Mouse (Mus musculus): ENCODE results near the gene Elp4. TPM values are rescaled to one million over a fixed set of nuclear protein-coding genes. Genes with fewer than 3 reads are reported as not detected.

Gene Elp4
- polyA plus RNA-seq, 1 experiment = 7.1 TPM

DNA sequence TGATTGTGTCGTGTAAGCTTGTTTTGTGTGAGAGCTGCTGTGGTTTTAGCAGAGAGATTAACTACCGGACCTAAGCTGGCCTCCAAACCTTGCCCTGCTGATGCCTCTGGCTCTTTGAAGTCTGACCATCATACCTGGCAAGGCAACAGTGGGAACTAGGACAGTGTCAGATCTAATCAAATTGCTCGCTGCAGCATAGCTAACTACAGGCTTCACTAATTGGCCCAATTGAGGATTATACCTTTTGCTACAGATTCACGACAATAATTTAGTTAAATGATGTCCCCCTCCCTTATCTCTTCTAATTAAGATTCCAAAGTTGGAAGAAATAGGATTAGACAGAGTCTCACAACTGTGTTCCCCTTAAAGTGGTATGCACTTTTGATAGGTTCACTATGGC lies 116.6 kb downstream of the Elp4 start:
- no peak for TF ChIP-seq GATA1 (IDR thresholded peaks at IDR 0.05; ENCODE audit: low read length)

DNA sequence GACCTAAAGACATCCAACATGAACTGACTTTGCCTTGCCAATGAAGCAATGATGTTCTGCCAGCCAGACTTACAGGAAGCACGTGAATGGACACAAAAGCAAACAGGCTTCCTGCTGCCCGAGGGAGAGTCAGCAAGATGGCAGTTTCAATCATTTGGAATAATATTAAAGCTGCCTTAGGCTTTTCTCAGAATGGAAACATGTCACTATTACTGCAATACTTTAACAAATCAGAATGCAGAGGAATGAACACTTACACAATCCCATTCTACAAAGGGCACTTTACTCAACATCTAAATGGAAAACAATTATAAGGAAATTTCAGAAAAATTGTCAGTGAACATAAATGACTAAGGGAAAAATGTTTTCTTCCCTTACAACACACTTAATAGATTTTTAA lies 117.4 kb downstream of the Elp4 start:
- TF ChIP-seq GATA1 (IDR thresholded peaks at IDR 0.05; ENCODE audit: low read length) = no peak

DNA sequence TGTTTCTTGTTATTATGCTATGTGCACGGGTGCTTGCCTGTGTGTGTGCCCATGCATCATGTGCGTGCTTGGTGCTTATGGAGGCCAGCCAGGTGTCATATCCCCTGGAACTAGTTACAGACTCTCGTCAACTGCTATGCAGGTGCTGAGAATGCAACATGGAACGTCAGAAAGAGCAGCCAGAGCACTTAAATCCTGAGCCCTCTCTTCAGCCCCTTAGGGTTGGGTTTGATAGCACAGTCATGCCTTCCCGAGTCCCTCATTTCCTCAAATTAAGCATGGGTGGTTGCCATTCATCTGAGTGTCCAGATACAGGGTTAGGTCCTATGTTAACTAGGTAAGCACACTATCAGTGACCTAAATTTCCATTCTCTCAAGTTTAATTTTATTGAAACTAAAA lies 121.5 kb downstream of the Elp4 start:
- TF ChIP-seq GATA1 (IDR thresholded peaks at IDR 0.05; ENCODE audit: low read length) = no peak

DNA sequence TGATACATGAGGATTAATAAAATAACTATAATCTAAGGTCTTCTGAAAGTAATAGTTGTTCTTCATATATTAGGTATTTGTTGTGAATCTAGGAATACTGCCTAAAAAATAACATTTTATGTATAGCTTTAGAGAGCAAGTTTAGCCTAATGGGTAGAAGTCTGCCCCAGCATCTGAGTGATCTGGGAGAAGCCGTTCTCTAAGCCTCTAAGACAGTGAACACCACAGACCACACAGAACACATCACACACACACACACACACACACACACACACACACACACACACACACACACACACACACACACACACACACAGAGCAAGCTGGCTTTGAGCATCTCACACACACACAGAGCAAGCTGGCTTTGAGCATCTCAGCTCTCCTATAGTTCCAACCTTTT lies 123.6 kb downstream of the Elp4 start:
- no peak for TF ChIP-seq GATA1 (IDR thresholded peaks at IDR 0.05; ENCODE audit: low read length)

DNA sequence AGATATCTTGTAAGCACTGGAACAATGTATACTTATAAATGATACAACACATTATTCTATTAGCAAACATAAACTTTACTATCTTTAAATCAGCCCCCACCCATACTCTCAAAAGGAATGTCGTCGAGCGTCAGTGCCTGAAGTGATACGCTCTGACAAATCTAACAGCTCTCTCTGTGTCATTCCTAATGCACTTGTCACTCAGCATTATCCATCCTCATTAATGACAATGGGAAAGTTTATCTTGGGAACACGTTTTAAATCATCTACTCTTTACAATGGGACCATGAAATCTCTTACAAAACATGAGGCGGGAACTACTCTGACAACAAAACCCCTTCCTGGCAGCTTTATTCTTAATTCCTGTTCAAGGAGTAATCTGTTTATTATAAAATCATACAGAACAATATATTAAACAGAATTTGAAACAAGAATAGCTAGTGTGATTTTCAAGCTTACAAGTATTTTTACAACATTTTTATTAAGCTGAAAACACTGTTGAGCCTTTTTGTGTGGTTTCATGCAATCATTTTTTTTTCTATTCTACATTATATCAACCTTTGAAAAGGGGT lies 125.0 kb downstream of the Elp4 start:
- no peak for TF ChIP-seq GATA1 (IDR thresholded peaks at IDR 0.05; ENCODE audit: low read length)

DNA sequence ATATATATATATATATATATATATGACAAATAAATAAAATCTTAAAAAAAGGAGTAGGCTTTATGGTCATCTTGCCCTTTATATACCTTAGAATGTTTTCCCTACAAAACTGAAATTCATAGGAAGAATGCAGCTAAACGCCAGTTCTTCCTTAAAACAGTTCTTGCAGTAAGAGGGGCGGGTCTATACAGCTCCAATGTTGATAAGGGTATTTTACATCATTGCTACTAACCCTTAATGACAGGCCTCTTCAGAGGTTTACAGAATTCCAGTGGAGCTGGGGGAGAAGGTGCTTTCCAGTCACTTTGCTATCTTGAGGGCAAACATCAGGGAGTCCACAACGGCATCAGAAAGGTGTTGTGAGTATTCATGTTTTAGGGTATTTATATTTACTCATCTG lies 133.1 kb downstream of the Elp4 start:
- TF ChIP-seq GATA1 (IDR thresholded peaks at IDR 0.05; ENCODE audit: low read length) = no peak

DNA sequence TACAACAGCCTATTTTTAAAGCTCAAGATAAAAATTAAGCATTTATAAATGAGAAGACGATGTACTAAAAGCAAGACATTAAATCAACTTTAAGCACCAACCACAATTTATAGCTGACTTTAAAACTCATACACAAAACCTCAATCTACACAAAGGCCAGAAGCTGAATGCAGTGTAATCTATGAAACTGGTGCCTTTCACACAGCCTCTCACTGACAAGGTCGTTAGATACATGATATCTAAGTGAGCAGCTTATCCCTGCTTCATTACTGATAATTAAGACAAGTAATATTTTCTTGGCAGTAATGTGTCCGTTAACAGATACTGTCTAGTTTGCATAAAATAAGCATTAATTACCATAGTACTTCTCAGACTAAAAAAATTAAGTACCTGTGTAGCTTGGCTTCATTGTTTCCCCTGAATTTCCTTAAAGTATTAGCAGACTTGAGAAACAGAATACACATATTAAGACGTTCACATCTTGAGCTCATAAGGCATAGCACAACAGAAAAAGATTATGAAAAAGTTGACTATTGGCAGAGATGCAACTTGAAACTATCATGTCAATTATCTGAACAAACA lies 134.5 kb downstream of the Elp4 start:
- peak; percentile 64 for TF ChIP-seq GATA1 (IDR thresholded peaks at IDR 0.05; ENCODE audit: low read length)

DNA sequence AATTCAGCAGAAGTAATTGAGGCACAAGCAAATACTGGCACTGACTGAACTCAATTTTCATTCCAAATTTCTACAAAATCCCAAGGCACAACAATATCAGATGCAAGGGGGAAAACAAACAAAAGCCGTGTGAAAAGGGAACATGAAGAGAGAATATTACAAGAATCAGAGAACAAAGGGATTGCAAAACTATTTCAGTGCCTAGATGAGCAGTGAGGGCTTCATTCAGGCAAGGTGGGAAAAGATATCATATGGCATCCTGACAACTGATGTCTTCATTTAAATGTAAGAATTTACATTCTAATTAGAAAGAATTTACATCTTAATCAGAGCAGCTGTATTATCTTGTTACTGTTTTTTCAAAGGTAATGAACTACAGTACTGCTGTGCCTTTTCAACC lies 150.9 kb downstream of the Elp4 start:
- no peak for TF ChIP-seq GATA1 (IDR thresholded peaks at IDR 0.05; ENCODE audit: low read length)

DNA sequence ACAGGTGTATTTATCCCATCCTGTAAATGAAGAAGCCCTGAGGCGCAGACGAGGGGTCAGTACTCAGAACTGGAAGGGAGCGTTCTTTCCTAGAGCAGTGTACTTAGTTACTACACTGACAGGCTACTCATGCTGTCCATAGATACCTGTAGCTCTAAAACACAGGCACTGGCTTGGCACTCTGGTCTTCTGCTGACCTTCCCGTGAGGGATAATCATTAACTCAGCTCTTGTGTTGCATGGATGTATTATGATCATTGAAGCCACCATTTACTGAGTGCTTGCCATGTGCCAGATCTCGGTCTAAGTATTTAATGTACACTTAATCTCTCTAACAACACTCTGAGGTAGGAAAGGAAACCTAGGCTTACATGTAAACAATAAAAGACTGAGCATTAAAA lies 155.3 kb downstream of the Elp4 start:
- no peak for TF ChIP-seq GATA1 (IDR thresholded peaks at IDR 0.05; ENCODE audit: low read length)

DNA sequence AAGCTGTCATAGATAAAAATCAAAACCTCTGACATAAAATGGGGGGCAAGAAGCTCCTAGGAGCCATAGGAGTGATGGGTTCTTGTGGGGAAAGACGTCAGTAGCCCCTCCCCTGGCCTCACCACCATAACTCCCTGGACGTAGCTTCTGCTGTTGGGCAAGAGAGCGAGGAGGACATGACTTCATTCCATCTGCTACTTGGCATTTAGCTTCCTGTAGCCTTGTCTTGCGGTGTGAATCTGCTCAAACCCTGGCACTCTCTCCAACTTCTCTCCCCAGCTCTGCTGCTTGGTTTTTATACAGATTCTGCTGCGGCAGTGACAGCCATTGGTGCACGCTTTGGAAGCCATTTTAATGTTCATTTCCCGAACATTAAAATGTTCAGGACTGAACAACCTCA lies 157.5 kb downstream of the Elp4 start:
- no peak for TF ChIP-seq GATA1 (IDR thresholded peaks at IDR 0.05; ENCODE audit: low read length)

DNA sequence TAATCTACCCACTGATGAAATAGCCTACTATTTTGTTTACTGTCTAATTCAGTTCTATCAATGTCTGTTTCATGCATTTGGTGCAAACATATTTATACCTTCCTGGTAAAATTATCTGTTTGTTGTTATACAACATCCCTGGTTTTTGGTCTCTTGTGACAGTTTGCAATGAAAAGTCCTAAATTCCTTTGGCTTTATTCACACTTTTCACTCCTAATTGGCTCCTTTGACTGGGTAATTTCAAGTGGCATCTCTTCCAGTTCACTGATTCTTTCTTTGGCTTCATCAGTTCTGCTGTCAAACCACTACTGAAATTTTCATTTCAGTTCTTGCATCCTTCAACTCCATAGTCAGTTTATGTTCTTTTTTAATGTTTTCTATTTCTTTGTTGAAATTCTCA lies 168.2 kb downstream of the Elp4 start:
- TF ChIP-seq GATA1 (IDR thresholded peaks at IDR 0.05; ENCODE audit: low read length) = no peak

DNA sequence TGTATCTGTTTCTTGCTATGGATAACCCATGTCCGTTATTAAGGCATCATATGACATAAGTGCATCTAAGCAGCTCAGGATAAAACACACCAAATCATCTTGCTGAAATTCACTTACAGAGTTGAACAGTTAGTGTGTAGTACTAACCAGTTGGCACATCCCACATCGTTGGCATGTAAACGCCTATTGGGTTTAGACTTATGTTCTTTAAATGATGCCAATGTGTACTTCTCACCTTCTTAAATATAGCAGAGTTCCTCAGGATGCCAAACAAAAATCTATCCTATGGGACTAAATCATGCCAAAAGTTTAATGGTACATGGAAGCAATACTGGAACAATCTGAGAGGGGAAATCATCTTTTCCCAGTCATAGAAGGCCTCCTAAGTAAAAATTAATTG lies 173.7 kb downstream of the Elp4 start:
- TF ChIP-seq GATA1 (IDR thresholded peaks at IDR 0.05; ENCODE audit: low read length) = no peak

DNA sequence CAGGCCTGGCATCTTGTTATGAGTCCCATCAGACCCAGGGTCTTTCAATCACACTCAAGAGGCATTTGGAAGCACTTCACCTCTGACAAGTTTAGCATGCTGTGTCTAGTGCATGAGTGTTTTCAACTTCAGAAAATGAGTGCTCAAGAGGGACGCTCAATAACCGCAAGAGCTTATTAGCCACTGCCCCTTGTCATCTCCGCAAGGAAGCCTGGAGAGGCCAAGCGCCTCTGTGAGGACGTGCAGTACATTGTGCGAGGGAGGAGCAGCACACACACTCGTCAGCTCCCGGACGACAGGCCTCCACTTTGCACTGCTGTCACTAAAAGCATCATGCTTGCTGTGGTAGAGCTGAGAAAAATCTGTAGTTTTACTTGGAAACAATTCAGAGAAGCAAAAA lies 177.7 kb downstream of the Elp4 start:
- TF ChIP-seq GATA1 (IDR thresholded peaks at IDR 0.05; ENCODE audit: low read length) = no peak

DNA sequence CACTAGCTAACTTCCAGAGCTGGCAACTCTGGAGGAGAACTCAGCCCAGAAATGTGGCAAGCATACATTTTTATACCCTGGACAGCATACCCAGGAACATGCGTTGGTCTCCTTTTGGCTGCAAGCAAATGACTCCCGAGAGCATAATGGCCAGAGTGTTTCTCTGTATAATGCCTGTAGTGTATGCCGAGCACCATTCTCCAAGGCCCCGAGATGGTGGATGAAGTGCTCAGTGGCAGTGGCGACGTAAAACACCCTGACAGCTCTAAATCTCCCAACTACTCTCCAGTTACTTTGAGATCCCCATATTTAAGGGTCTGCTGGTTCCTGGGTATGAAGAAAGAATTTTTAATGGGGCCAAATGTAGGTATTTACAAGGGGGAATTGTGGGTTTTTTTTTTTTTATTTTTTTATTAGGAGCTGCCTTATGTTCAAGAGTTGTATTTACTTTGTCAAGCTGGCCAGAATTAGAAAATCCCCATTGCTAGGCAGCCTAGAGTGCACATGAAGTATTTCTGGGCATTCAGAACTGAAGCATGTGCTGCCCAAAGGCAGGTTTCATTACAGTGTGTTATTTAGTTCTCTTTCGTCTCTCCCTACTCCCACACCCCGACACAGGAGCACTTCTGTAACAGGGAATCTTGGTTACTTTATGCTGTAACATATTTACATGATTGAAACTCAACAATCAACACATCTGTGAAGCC lies 188.8 kb downstream of the Elp4 start:
- no peak for TF ChIP-seq GATA1 (IDR thresholded peaks at IDR 0.05; ENCODE audit: low read length)

DNA sequence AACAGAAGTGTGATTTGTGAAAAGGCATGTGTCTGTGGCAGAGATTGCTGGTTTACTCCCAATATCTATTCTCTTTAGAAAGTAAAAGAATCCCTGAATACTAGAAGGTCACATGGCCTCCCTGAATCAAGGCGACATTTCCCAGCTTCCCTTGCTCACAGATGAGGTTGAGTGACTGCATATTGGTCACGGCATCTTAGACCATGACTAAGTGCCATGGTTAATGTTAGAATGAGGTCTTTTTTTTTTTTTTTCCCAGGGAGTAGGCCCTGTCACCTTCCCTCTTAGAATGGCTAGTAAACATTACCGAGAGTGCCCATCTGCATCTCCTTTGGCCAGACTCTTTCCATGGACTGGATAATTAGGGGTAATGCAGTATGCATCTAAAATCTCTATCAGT lies 193.9 kb downstream of the Elp4 start:
- TF ChIP-seq GATA1 (IDR thresholded peaks at IDR 0.05; ENCODE audit: low read length) = no peak

DNA sequence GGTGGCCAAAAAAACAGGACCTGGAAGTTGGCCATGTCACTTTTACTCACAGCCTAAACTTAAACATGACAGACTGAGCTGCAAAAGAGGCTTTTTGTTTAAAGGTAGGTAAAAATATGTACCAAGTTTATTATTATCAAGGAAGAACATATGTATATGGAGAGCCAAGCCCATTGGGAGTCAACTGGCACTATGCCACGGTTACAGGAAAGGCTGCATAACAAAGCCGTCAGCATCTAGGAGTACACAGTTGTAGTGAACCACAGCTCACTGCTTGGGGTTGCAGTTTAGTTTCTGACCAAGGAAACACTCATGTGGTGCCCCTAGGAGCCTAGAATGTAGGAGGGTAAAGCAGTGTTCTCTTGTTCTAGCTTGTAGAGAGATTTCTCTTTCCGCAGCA lies 195.2 kb downstream of the Elp4 start:
- no peak for TF ChIP-seq GATA1 (IDR thresholded peaks at IDR 0.05; ENCODE audit: low read length)

DNA sequence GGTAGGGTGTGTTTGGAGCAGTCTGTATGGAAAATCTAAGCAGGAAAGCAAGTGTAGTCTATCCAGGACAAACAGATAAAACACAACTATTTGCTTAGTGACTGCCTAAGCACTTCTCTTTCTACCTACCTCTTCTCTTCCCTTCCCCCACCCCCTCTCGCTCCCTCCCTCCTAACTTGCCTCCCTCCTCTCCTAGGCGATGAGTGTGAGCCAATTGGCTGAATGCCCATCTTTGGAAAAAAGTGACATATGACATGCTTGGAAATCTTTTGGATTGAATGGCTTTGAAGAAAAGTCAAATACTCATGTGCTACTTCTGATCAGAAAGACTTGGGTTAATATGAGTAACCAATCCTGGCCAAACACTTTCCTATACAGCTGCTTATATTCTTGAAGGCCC lies 199.0 kb downstream of the Elp4 start:
- no peak for TF ChIP-seq GATA1 (IDR thresholded peaks at IDR 0.05; ENCODE audit: low read length)
